Mouse (Mus musculus) lung, postnatal 0 days (tissue): ENCODE measurements around the gene Amelx.

ENCODE experiments used
- CTCF ChIP-seq: IDR thresholded peaks from 2 replicates; pipeline ENCODE4 v1.5.1; 2016; ENCODE audit warnings: antibody characterized with exemption, mild to moderate bottlenecking
- EP300 ChIP-seq: IDR thresholded peaks from 2 replicates; pipeline ENCODE4 v1.6.1; 2016; ENCODE audit warnings: antibody characterized with exemption, mild to moderate bottlenecking, control low read depth

- no peak for TF ChIP-seq EP300
- TF ChIP-seq CTCF = no peak
Measured at GRCm38 (mm10) chrX:169140467-169140866, 46.5 kb downstream of the Amelx start.
